In genomic region chr12:79614583-79614953, GRCm38 (mm10) we compare ENCODE assay signal across 16 mouse cellular contexts.
A peak's percentile ranks its signal among the peaks of the same experiment; 100 is the strongest.
DNase-seq lines count a peak whose midpoint lies in the region; ATAC-seq lines count a peak whose summit lies in the region.
"Had no signal": no experiment of that assay in that cellular context is flagged by ENCODE, and none has a peak within 500 bp of the region (broad histone marks: within the 10 kb centered on the region; RNA-seq: fewer than 3 reads in every experiment).

No protein-coding gene starts in this region.

- H3K4me3 ChIP-seq in heart, embryonic 14.5 days (ENCODE audit: control insufficient read depth in 1 of 2, insufficient read depth in 1 of 2, low read depth in 1 of 2, low read length in 2 of 2), result no peak overlapping the region
- no peak overlapping the region for H3K4me3 ChIP-seq in liver, embryonic 13.5 days (replicated peaks)
- H3K4me3 ChIP-seq in liver, embryonic 12.5 days, result no peak overlapping the region
- H3K4me3 ChIP-seq in embryonic facial prominence, embryonic 10.5 days, result no peak overlapping the region
- no peak overlapping the region for H3K4me3 ChIP-seq in limb, embryonic 13.5 days
- H3K4me3 ChIP-seq in hindbrain, embryonic 16.5 days (ENCODE audit: low read length), result no peak overlapping the region
- H3K4me3 ChIP-seq: forebrain, embryonic 12.5 days; megakaryocyte, embryonic 14.5 days; myocyte had no signal

- peak overlapping the region; percentile 0 to 31; a peak in 3 of 4 replicates for H3K27ac ChIP-seq in heart, embryonic 14.5 days (replicated peaks in 1 of 2; ENCODE audit: control insufficient read depth in 1 of 2, insufficient read depth in 1 of 2, low read depth in 2 of 2, low read length in 2 of 2)
- H3K27ac ChIP-seq in liver, embryonic 13.5 days, result peak overlapping the region; percentile 23; the same call in 1 of the 2 replicates
- H3K27ac ChIP-seq in liver, embryonic 12.5 days, result no peak overlapping the region
- H3K27ac ChIP-seq in embryonic facial prominence, embryonic 10.5 days (replicated peaks), result peak overlapping the region; percentile 40
- peak overlapping the region; percentile 86 for H3K27ac ChIP-seq in limb, embryonic 13.5 days
- H3K27ac ChIP-seq in hindbrain, embryonic 16.5 days (ENCODE audit: low read depth, low read length), result no peak overlapping the region
- H3K27ac ChIP-seq: forebrain, embryonic 12.5 days had no signal

- WGBS in heart, embryonic 14.5 days, result 59% methylated on average over 2 of the region's 2 CpGs
- WGBS in liver, embryonic 13.5 days (ENCODE audit: insufficient replicate concordance), result 75% methylated on average over 2 of the region's 2 CpGs
- 70% methylated on average over 2 of the region's 2 CpGs for WGBS in liver, embryonic 12.5 days (ENCODE audit: insufficient replicate concordance)
- WGBS in embryonic facial prominence, embryonic 10.5 days, result 77% methylated on average over 2 of the region's 2 CpGs
- WGBS in limb, embryonic 13.5 days, result 41% methylated on average over 2 of the region's 2 CpGs
- WGBS in hindbrain, embryonic 16.5 days, result 69% methylated on average over 2 of the region's 2 CpGs

- no peaks in the 10 kb centered on the region for H3K36me3 ChIP-seq in heart, embryonic 14.5 days (ENCODE audit: control insufficient read depth, insufficient read depth, low read length)
- no peaks in the 10 kb centered on the region for H3K36me3 ChIP-seq in liver, embryonic 13.5 days
- H3K36me3 ChIP-seq in liver, embryonic 12.5 days, result no peaks in the 10 kb centered on the region
- H3K36me3 ChIP-seq in embryonic facial prominence, embryonic 10.5 days (replicated peaks), result no peaks in the 10 kb centered on the region
- H3K36me3 ChIP-seq in limb, embryonic 13.5 days, result no peaks in the 10 kb centered on the region
- H3K36me3 ChIP-seq in hindbrain, embryonic 16.5 days (ENCODE audit: control insufficient read depth, insufficient read depth, low read length), result no peaks in the 10 kb centered on the region
- H3K36me3 ChIP-seq: forebrain, embryonic 12.5 days had no signal

- no peak for ATAC-seq in heart, embryonic 14.5 days (ENCODE audit: insufficient number of reproducible peaks, insufficient read depth, low FRiP score, low read depth)
- ATAC-seq in liver, embryonic 13.5 days (ENCODE audit: low read depth), result no peak
- ATAC-seq in liver, embryonic 12.5 days, result no peak
- ATAC-seq in limb, embryonic 13.5 days (ENCODE audit: low FRiP score, low read depth), result no peak
- ATAC-seq in hindbrain, embryonic 16.5 days, result no peak
- ATAC-seq: activated CD4-positive, CD25-positive, alpha-beta regulatory T cell, adult 4 months had no signal

- no peak overlapping the region for H3K9ac ChIP-seq in heart, embryonic 14.5 days (ENCODE audit: low read length)
- H3K9ac ChIP-seq in liver, embryonic 13.5 days, result no peak overlapping the region
- no peak overlapping the region for H3K9ac ChIP-seq in liver, embryonic 12.5 days
- H3K9ac ChIP-seq in limb, embryonic 13.5 days, result no peak overlapping the region
- H3K9ac ChIP-seq in hindbrain, embryonic 16.5 days (ENCODE audit: low read depth, low read length), result no peak overlapping the region
- H3K9ac ChIP-seq: forebrain, embryonic 12.5 days had no signal

- H3K27me3 ChIP-seq in heart, embryonic 14.5 days (ENCODE audit: control insufficient read depth, insufficient read depth, low read length), result no peaks in the 10 kb centered on the region
- H3K27me3 ChIP-seq in liver, embryonic 13.5 days, result no peaks in the 10 kb centered on the region
- no peaks in the 10 kb centered on the region for H3K27me3 ChIP-seq in liver, embryonic 12.5 days (replicated peaks)
- no peaks in the 10 kb centered on the region for H3K27me3 ChIP-seq in embryonic facial prominence, embryonic 10.5 days (replicated peaks; ENCODE audit: low read depth, poor library complexity, severe bottlenecking)
- no peaks in the 10 kb centered on the region for H3K27me3 ChIP-seq in limb, embryonic 13.5 days
- no peaks in the 10 kb centered on the region for H3K27me3 ChIP-seq in hindbrain, embryonic 16.5 days (replicated peaks; ENCODE audit: control insufficient read depth, insufficient read depth, low read length)
- H3K27me3 ChIP-seq: forebrain, embryonic 12.5 days; megakaryocyte, embryonic 14.5 days had no signal

- H3K4me2 ChIP-seq in heart, embryonic 14.5 days (ENCODE audit: low read length), result no peak overlapping the region; the same call in 1 of the 2 replicates
- H3K4me2 ChIP-seq in liver, embryonic 13.5 days, result no peak overlapping the region
- H3K4me2 ChIP-seq in liver, embryonic 12.5 days, result no peak overlapping the region
- H3K4me2 ChIP-seq in limb, embryonic 13.5 days (replicated peaks), result no peak overlapping the region
- no peak overlapping the region for H3K4me2 ChIP-seq in hindbrain, embryonic 16.5 days (ENCODE audit: low read length)
- H3K4me2 ChIP-seq: forebrain, embryonic 12.5 days had no signal

- H3K4me1 ChIP-seq in heart, embryonic 14.5 days (ENCODE audit: control insufficient read depth in 2 of 2, insufficient read depth in 2 of 2, low read length in 2 of 2), result peaks cover 21 to 43% of the 10 kb centered on the region in 2 experiments
- peaks cover 50% of the 10 kb centered on the region for H3K4me1 ChIP-seq in liver, embryonic 13.5 days (replicated peaks)
- H3K4me1 ChIP-seq in liver, embryonic 12.5 days, result peaks cover 55% of the 10 kb centered on the region
- peaks cover 55% of the 10 kb centered on the region for H3K4me1 ChIP-seq in embryonic facial prominence, embryonic 10.5 days
- H3K4me1 ChIP-seq in limb, embryonic 13.5 days, result peaks cover 65% of the 10 kb centered on the region
- H3K4me1 ChIP-seq in hindbrain, embryonic 16.5 days (ENCODE audit: control insufficient read depth, insufficient read depth, low read depth, low read length), result peaks cover 8% of the 10 kb centered on the region

- intact Hi-C loops in heart, postnatal 14 days (cut with DNase I), result loop anchor here (5.0 to 10.0 kb wide), 2 partner anchors 180 to 257 kb away; no protein-coding TSS in a partner anchor

- DNase-seq in heart, postnatal 14 days, result no peak
- DNase-seq in liver, embryonic 13.5 days, result no peak
- DNase-seq in embryonic facial prominence, embryonic 10.5 days (ENCODE audit: low spot score), result no peak
- DNase-seq in embryo, embryonic 11 days, result no peak
- DNase-seq: cerebellum, adult 2 months; kidney, adult 9 months; right cerebral cortex, postnatal 25 days; thymus, postnatal 4 days had no signal

- H3K9me3 ChIP-seq in heart, embryonic 14.5 days (ENCODE audit: control insufficient read depth, low read length), result no peaks in the 10 kb centered on the region
- no peaks in the 10 kb centered on the region for H3K9me3 ChIP-seq in liver, embryonic 13.5 days (replicated peaks)
- H3K9me3 ChIP-seq in liver, embryonic 12.5 days (replicated peaks), result no peaks in the 10 kb centered on the region
- H3K9me3 ChIP-seq in embryonic facial prominence, embryonic 10.5 days, result no peaks in the 10 kb centered on the region
- H3K9me3 ChIP-seq in limb, embryonic 13.5 days, result no peaks in the 10 kb centered on the region
- H3K9me3 ChIP-seq in hindbrain, embryonic 16.5 days (ENCODE audit: control insufficient read depth, low read length), result no peaks in the 10 kb centered on the region
- H3K9me3 ChIP-seq: forebrain, embryonic 12.5 days; megakaryocyte, embryonic 14.5 days had no signal

Comparison
In these comparisons a context has a peak if more than half of its experiments do, and no peak if none do; other contexts are left out.
1. H3K27ac ChIP-seq: peak in heart, embryonic 14.5 days (2 of 2), liver, embryonic 13.5 days (single experiment), embryonic facial prominence, embryonic 10.5 days (single experiment) and limb, embryonic 13.5 days (single experiment); none in liver, embryonic 12.5 days (single experiment) and hindbrain, embryonic 16.5 days (single experiment).